Mouse (Mus musculus) liver, adult 2 months (tissue): ENCODE measurements at regions not wholly inside any gene's neighbourhood (a gene's known extent, or its start where the extent isn't known, plus 50 kb on each side); places are given as distances from the start of the nearest gene placed in this dataset.

ENCODE experiments used
- DNase-seq: peaks from one replicate; pipeline ENCODE4 v3.0.0-alpha.2; 2011; ENCODE audit warnings: low read depth, low spot score; ENCODE audit errors: extremely low read depth
- H3K27ac ChIP-seq: fragments of 200-500 bp; replicated peaks from 2 replicates; pipeline ENCODE4 v1.5.1; 2012; ENCODE audit warnings: low read depth, mild to moderate bottlenecking, control low read depth, inconsistent platforms, low read length; ENCODE audit not compliant: insufficient read depth
- H3K27me3 ChIP-seq: fragments of 200-500 bp; 2 replicates; pipeline ENCODE4 v1.6.1; 2012; ENCODE audit warnings: mild to moderate bottlenecking, moderate library complexity, low read length, inconsistent platforms; ENCODE audit not compliant: control insufficient read depth, insufficient read depth
- H3K36me3 ChIP-seq: fragments of 200-500 bp; 2 replicates; pipeline ENCODE4 v1.6.1; 2012; ENCODE audit warnings: low read length, inconsistent platforms; ENCODE audit not compliant: control insufficient read depth, insufficient read depth
- H3K4me1 ChIP-seq: fragments of 200-500 bp; 2 replicates; pipeline ENCODE4 v1.6.1; 2011; ENCODE audit warnings: low read length; ENCODE audit not compliant: control insufficient read depth, insufficient read depth
- H3K4me3 ChIP-seq: fragments of 200-500 bp; 2 replicates; pipeline ENCODE4 v1.5.1; 2011; ENCODE audit warnings: low read depth, mild to moderate bottlenecking, control low read depth, low read length, moderate library complexity; ENCODE audit not compliant: insufficient read depth
- H3K79me2 ChIP-seq: fragments of 200-500 bp; 2 replicates; pipeline ENCODE4 v1.6.1; 2012; ENCODE audit warnings: inconsistent platforms, mild to moderate bottlenecking, low read length, moderate library complexity; ENCODE audit not compliant: control insufficient read depth, insufficient read depth
- H3K9ac ChIP-seq: fragments of 200-500 bp; 2 replicates; pipeline ENCODE4 v1.6.1; 2012; ENCODE audit warnings: low read depth, mild to moderate bottlenecking, control low read depth, inconsistent platforms, low read length
- CTCF ChIP-seq: fragments of 200-500 bp; IDR thresholded peaks from 2 replicates; pipeline ENCODE4 v1.5.1; 2011; ENCODE audit warnings: low read depth, low read length, control low read depth
- POLR2A ChIP-seq: fragments of 200-500 bp; IDR thresholded peaks from 2 replicates; pipeline ENCODE4 v1.6.1; 2011; ENCODE audit warnings: low read length, control low read depth; ENCODE audit not compliant: insufficient read depth; ENCODE audit errors: extremely low read depth
- WGBS: fragments of 180-500 bp; shearing (Covaris S2); methylation state at CpG from one replicate; pipeline ENCODE4 v1.1.7; 2018; 5-methylcytosine and 5-hydroxymethylcytosine counted together

GRCm38 (mm10) chr4:87671101-87671500 is 362.1 kb downstream of the Mllt3 start:
- no peak for TF ChIP-seq POLR2A
- TF ChIP-seq CTCF: no peak
- H3K9ac ChIP-seq: no peak overlapping the region
- DNase-seq: no peak
- H3K79me2 ChIP-seq: no peaks in the 10 kb centered on the region
- no peak overlapping the region for H3K27ac ChIP-seq
- H3K4me3 ChIP-seq: no peak overlapping the region
- H3K36me3 ChIP-seq: no peaks in the 10 kb centered on the region
- 77% methylated on average over 3 of the region's 3 CpGs for WGBS
- H3K4me1 ChIP-seq: peaks cover 8% of the 10 kb centered on the region
- H3K27me3 ChIP-seq: peaks cover 5% of the 10 kb centered on the region; the same call in 1 of the 2 replicates

GRCm38 (mm10) chr4:87670167-87670566 is 363.0 kb downstream of the Mllt3 start:
- Histone ChIP-seq H3K4me1 (peaks cover 8% of the 10 kb centered on the region), H3K4me3 (no peak overlapping the region), H3K9ac (no peak overlapping the region), H3K27ac (no peak overlapping the region), H3K36me3 (no peaks in the 10 kb centered on the region), H3K27me3 (peaks cover 8% of the 10 kb centered on the region; the same call in 1 of the 2 replicates), H3K79me2 (no peaks in the 10 kb centered on the region)
- no peak for TF ChIP-seq POLR2A
- no peak for TF ChIP-seq CTCF
- 60% methylated on average over 2 of the region's 2 CpGs for WGBS
- no peak for DNase-seq

GRCm38 (mm10) chr4:87669480-87669879 is 363.7 kb downstream of the Mllt3 start:
- H3K4me3 ChIP-seq: no peak overlapping the region

GRCm38 (mm10) chr4:87668314-87668713 is 364.9 kb downstream of the Mllt3 start:
- H3K4me3 ChIP-seq: no peak overlapping the region
- no peak overlapping the region for H3K9ac ChIP-seq
- DNase-seq: peak; percentile 64
- no peaks in the 10 kb centered on the region for H3K79me2 ChIP-seq
- no peaks in the 10 kb centered on the region for H3K36me3 ChIP-seq
- H3K4me1 ChIP-seq: peaks cover 8% of the 10 kb centered on the region
- WGBS: 13% methylated on average over 3 of the region's 3 CpGs
- H3K27me3 ChIP-seq: peaks cover 10% of the 10 kb centered on the region; the same call in 1 of the 2 replicates
- H3K27ac ChIP-seq: no peak overlapping the region
- TF ChIP-seq POLR2A (no peak), CTCF (no peak)

More at GRCm38 (mm10) chr4:87669480-87669879, 363.7 kb downstream of the Mllt3 start:
- Histone ChIP-seq H3K79me2 (no peaks in the 10 kb centered on the region), H3K9ac (no peak overlapping the region), H3K27ac (no peak overlapping the region), H3K36me3 (no peaks in the 10 kb centered on the region), H3K27me3 (peaks cover 8% of the 10 kb centered on the region; the same call in 1 of the 2 replicates), H3K4me1 (peaks cover 8% of the 10 kb centered on the region)
- WGBS: 78% methylated on average over 1 of the region's 1 CpGs
- TF ChIP-seq CTCF (no peak), POLR2A (no peak)
- DNase-seq: no peak

GRCm38 (mm10) chr4:87667556-87668154 is 365.5 kb downstream of the Mllt3 start:
- Histone ChIP-seq H3K9ac (no peak overlapping the region), H3K27me3 (peaks cover 10% of the 10 kb centered on the region; the same call in 1 of the 2 replicates), H3K4me1 (peaks cover 8% of the 10 kb centered on the region), H3K36me3 (no peaks in the 10 kb centered on the region), H3K4me3 (no peak overlapping the region), H3K79me2 (no peaks in the 10 kb centered on the region), H3K27ac (no peak overlapping the region)
- TF ChIP-seq POLR2A (no peak), CTCF (no peak)
- WGBS: 16% methylated on average over 5 of the region's 5 CpGs
- DNase-seq: peak; percentile 100

- Histone ChIP-seq H3K4me1 (peaks cover 8% of the 10 kb centered on the region), H3K36me3 (no peaks in the 10 kb centered on the region), H3K79me2 (no peaks in the 10 kb centered on the region), H3K9ac (no peak overlapping the region), H3K27ac (no peak overlapping the region), H3K4me3 (no peak overlapping the region), H3K27me3 (peaks cover 8% of the 10 kb centered on the region; the same call in 1 of the 2 replicates)
- WGBS: 71% methylated on average over 6 of the region's 6 CpGs
- TF ChIP-seq CTCF (no peak), POLR2A (no peak)
- DNase-seq: no peak
Observed at GRCm38 (mm10) chr4:87665149-87665548, 368.0 kb downstream of the Mllt3 start.
